Mouse (Mus musculus) urinary bladder, adult 18-20 months (tissue): ENCODE measurements at regions not wholly inside any gene's neighbourhood (a gene's known extent, or its start where the extent isn't known, plus 50 kb on each side); places are given as distances from the start of the nearest gene placed in this dataset.

Experiments
- DNase-seq, 2 experiments: peaks; one replicate each; pipeline ENCODE4 v3.0.0; 2022; ENCODE audit warnings: low spot score in 2 of 2, mixed read lengths in 2 of 2

DNA sequence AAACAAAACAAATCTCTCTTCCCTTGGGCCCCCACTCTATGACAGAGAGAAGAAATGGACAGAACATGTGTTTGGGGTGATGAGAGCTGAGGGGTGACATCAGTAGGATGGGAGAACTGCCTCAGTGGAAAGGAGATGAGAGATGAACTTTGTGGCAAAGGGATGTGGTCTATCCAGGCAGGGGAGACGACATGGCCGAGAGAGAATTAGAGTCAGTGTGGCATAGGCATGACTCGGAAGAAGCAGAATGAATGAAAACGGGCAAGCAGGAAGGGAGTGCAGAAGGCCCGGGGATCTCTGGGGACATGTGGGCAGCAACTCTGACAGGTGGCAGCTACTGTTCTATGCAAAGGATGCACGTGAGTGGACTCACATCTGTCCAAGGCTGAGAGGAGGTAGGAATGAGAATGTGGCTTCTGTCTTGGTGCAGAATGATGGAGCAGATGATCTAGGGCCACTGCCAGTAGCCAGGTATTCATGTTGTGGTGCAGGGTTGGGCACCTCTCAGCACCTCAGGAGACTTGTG, 113.4 kb downstream of the Ets2 start:
- DNase-seq, result no peak

DNA sequence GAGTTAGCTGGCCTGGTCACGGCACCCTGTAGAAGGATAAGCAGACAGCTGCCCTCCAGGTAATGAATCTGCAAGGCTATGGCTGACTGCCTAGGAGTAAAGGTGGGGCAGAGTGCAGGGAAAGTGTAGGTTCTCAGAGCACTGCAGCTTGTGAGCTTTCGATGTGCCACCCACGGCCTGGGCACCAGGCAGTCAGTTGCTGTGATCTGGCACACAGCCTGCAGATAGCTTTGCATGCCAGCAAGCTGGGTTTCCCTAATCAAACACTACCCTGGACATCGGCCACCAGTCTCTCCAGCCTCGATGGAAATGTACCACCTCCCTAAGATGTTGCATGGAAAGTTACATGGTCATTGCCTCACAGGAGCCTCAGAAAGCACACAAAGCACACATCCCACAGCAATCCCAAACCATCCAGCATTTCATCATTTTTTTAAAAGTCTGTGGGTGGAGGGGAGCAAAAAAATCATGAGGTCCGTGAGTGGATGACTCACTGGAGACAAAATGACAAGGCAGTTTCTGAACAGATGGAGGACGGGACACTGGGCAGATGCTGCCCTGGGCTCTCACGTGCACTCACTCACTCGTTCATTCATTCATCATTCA, 112.7 kb downstream of the Ets2 start:
- peak in 1 of 2 experiments; percentile 33 for DNase-seq

DNA sequence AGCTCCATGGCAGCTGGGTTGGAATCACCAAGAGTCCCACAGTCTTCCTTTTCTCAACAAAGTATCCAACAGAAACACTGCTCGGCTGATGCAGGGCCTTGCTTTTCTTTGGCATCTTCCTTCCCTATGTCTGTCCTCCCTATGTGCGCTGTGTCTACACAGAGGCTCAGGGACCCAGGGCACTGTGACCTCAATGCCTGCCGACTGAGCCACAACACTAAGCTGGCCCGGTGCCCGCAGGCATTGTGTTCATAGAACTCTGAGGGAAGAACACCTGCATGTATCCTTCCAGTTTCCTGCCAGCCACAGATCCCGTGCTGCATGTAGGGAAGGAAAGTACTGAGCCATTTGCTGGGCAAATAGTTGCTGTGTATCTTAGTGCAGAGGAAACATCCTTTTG, 109.2 kb downstream of the Ets2 start:
- DNase-seq, result no peak

DNA sequence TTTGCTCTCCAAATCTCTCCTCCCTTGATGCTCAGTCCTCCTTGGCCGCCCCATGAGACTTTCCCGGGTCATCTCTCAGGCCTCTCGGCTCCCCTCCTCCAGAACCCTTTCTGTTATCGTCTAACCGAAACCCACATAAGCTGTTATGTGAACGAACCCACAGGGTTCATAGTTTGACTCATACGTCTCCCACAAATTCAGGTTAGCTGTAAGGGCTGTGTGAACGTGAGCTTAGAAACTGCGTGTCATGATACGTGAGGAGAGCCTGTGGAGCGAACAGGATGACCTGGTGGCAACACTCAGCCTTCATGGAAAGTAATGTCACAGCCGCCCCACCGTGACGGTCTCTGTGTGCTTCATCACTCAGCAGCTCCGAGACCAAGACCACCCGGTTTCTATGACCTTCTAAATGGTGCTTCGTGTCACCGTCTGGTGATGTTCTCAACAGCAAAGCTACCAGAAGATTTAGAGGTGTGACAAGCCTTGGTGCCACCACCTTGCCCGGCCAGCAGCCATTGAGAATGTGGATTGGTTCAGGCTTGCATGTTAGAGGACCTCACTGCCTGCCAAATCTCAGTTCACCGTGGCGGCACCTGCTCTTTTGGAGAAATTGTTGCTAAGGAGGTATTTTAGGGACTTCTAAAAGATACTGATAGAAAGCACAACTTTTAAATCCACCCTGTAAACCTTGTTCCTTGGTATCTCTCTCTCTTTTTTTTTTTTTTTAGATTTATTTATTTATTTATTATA, 107.4 kb downstream of the Ets2 start:
- no peak for DNase-seq

DNA sequence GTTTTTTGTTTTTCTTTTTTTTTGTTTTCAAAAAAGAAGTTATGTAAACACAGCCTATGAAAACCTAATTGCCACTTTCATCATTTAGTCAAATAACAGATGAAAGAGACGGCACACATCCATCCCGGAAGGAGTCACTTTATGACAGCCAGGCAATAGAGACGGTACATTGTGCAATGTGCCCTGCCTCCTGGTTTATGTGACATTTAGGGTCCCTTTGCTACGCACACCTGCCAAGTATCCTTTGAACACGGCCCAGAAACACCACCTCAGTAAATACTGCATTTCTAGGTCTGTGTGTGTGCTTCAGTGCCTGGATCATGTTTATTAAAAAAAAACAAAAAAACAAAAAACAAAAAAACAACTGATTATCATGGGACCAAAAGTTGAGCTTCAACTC, 104.6 kb downstream of the Ets2 start:
- no peak for DNase-seq

DNA sequence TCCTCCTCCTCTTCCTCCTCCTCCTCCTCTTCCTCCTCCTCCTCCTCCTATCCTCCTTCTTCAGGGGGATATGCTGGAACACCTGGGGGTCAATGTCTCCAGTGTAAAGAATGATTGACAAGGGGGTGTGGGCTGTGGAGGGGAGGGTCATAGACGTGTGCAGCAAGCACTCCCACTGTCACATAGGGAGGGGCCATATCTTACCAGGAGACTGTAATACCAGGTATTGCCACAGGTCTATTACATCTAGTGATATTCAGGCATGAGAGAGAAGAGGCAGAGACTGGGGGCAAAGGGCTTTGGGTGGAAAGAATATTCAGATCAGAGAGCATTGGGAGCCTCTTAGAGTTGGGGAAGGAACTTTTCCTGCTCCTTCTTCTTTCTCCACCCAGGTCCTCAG, 102.3 kb downstream of the Ets2 start:
- DNase-seq, result no peak

DNA sequence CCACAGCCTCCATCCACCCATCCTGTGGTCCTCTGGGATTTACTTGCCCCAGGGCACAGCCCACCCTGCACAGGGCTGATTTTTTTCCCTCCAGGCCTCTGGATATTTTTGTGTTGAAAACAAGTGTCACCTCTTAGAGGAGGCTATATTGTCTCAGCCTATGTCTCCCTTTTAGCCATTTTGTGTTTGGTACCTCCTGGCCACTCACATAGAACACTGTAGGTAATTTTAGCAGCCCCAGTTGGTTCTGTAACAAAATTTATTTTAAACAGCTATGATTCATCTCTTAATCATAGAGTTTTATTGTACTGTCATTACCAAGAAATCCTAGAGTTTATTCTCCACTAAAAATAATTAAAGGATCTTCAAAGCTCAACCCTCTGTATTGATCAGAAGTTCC, 100.8 kb downstream of the Ets2 start:
- DNase-seq, result no peak

DNA sequence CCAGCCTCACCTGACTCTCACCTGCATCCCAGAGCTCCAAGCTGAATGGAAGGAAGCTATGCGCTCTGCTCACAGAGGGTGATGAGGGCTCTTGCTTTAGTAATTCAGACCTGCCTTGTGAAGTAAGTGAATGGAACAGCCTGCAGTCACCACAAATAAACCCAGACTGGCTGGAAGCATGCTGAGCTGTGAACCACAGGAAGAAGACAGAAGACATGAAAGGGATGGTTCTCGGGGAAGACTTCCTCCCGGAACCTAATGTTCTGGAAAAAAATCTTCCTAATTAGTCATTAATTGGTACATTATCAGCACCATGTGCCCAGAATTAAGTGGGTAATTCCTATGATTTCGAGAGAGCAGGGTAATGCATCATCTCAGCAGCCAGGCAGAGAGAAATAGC, 100.3 kb downstream of the Ets2 start:
- DNase-seq, result no peak

DNA sequence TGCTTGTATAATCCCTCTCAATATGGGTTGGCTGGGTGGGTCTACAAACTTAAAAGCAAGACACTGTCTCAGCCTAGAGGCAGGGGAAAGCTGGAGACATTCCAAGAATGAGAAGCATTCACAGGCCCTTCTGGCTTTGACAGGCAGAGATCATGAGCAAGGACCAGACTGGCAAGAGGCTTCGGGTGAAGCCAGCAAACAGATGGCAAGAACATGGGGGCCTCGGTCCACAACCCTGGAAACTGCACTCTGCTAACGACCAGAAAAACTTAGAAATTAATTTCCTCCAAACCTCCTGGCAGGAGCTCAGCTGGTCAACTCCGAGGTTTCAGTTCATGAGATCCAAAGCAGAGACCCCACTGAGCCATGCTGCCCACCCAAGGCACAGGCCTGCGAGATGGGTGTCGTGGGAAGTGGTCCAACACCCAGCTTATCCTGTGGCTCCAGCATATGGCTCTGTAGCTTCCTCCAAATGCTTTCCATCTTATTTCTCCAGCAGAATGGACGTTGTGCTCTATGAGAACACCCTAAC, 99.1 kb downstream of the Ets2 start:
- no peak for DNase-seq

DNA sequence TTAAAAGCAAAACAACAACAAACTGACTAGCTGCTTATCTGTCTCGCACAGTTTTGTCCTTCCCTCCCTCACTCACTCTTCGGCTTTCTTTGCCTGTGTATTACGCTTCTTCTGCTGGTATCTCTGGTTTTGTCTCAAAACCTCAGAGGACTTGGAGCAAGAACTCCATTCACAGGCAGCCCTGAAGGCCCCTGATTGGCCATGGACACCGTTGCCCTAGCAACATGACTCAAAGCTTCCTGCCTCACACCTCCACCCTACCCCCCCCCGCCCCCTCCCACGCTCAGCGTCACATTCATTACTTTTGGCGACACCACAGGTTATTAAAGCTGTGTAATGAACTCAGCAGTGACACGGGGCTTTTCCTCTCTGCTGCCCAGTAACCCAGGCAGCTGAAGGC, 96.7 kb downstream of the Ets2 start:
- DNase-seq, result no peak

DNA sequence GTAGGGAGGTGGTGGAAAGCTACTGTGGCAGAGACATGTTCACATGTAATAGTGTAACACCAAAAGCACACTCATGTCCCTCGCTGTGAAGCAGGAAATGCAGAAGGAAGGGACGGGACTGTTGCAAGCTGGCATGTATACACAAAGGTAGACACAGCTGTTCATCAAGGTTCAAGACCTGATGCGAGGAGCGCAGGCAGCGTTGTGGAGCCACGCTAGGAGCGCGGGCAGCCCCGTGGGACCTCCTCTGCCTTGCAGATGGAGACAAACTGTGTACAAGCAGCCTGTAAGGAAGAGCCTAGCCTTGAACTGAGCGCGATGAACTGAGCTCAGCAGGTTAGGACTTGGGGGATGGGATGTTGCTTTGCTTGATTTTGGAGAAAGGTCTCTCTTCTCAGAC, 96.2 kb downstream of the Ets2 start:
- DNase-seq, result no peak

DNA sequence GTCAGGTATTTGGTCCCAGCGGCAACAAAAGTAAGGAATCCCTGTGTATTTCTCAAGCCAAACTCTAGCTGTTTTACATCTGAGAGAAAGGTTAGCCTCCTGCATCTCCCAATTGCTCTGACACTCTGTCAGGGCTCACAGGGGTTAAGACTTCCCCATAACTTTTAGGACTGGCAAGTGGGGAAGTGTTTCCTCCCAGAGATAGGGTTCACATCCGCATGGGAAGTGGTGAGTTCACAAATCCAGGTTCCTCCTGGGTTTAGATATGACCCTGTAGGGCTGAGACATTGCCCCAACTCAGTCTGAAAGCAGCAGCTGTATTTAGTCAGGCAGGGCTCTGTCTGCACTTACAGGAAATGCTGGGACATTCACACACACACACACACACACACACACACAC, 95.3 kb downstream of the Ets2 start:
- no peak for DNase-seq

DNA sequence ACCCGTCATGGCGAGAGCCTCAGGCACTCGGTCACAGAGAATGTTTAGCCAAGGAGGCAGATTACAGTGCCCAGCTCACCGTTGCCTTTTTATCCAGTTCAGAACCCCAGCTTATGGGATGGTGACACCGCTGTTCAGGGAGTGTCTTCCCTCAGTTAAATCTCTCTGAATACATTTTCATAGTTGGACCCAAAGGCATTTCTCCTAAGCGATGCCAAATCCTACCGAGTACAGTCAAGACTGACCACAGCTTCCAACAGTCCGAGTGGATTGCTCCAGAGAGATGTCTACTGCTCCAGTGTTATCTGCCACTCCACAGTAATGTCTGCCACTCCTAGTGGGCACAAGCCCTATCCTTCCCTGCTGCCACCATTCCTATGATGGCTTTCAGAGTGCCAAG, 93.0 kb downstream of the Ets2 start:
- DNase-seq, result no peak

DNA sequence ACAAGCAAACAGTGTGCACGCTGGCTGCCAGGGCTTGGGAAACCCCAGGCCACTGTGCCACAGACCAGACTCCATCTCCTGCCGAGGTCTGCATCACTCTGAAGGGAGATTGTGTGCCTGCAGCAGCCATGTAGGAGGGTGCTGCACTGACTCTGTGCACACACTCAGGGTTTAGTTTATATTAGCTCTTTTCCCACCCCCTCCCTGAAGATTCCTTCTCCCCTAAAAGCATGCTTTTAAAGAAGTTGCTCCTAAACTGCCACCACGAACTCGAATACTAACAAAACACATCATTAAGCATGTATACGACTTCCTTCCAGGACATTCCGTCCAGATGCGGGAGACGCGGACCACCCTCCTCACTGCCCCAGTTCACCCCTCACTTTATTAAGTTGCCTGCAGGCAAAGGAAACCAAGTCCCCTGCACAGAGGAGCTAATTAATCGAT, 92.4 kb downstream of the Ets2 start:
- DNase-seq, result no peak

DNA sequence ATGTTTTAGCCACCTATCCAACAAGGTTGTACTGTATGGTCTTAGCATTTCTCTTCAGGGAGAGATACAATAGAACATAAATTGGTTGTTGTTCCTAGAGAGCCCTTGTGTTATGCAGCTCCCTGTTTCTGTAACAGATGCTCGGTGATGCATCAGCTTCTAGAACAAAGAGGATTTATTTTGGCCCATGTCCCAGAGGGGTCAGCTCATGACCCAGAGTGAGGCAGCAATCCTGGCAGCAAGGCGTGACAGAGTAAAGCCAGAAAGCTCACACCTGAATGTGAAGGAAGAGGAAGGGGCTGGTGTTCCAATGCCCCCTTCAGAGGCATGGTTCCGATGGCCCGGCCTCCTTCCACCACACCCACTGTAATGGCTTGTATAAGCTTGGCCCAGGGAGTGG, 88.8 kb downstream of the Ets2 start:
- no peak for DNase-seq

DNA sequence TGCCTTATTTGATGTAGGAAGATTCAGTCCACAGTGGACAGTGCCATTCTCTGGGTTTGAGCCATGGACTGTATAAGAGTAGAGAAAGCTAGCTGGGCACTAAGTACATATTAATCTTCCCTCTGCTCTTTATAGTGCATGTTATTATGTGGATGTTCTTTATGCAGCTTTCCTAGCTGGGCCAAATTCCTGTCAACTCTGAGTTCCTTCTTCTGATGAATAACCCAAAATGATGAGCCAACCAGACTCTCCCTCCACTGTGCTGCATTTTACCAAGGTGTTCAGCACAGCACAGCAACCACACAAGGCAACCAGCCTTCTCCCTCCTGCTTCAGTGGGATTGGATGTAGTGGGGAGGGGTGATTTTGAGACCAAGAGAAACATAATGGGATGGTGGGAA, 87.7 kb downstream of the Ets2 start:
- DNase-seq, result no peak

DNA sequence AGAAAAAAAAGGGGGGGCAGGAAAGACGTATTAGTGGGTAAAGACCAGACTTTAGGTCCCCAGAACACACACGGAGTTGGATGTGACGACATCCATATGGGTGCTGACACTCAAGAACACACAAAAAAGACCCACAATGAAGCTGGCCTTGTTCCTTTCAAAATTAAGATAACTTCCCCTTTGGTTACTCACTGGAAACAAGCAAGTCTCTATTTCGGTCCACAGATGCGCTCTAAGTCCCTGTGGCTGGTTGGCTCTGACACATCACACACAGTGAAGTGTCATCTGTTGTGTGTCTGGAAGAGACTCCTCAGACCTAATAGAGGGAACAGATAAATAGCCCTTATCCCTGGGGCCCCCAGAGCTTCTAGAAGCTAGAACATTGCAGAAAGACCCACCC, 79.8 kb downstream of the Ets2 start:
- no peak for DNase-seq

DNA sequence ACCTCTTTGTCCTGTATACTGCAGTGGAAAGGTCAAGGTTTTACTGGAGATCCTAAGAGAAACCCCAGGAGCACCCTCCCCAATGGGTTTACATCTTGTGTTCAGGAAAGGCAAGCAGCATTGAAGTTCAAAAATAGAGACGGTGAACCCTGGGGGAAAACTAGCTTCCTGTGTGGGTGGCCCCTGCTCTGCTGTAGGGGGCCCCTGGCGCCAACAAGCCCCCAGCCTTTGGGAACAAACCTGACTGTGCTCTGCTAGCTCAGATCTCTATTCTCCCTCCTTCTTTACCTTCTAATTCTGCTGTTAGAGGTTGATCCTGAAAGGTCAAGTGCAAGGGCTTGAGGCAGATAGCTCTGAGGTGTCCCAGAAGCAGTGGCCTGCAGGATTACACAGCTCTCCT, 78.6 kb downstream of the Ets2 start:
- no peak for DNase-seq

DNA sequence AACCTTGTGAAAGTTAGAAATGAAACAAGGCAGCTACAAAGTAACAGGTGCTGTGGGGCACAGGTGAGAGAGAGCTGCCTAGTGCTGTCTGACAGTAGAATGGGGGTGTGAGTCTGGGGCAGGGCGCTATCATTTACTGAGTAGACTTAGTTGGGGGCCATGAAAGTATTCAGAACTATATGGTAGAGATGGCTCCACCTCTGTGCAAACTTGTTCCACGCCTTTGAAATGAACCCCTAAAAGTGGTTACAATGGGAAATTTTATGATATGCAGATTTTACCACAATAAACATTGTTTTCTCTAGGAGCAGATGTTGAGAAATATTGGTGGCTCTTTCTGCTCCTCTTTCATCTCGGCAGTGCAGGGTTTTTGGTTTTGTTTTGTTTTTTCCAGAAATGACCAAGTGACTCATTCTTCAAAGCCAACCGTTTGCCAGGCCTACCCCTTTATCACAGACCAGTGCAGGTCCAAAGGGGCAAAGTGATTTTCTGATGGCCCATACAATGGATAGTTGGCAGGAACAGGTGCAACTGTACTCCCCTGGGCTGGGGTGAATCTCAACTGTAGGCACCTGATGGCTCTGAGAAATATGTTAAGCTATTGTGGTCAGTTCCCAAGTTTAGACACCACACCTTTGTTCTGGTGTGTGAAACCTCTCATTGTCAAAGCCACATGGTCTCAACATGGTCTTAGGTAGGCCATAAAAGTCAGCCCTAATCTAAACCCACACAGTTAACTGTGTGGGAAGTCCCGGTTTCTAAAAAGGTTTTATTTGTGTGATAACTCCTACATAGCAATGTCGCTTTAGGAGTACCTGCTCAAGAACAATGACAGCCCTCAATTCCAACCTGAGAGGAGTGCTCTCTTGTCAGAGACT, 77.2 kb downstream of the Ets2 start:
- DNase-seq, result no peak

DNA sequence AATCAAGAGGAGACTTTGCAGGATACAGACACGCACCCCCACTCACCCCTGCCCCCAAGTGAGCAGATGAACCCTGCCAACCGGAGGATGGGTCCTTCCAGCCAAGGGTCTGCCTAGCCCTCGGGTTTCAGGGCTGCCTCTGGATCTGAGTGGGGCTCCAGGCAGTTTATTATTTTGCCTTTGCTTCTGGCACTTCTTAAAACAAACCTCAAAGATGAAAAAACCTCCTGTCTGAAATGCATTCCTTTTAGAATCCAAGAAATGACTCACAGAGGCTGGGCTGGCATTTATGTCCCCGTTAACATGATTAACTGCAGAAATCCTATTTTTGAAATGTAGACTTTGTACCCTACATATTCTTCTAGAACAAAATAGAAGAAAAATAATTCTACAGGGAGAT, 76.3 kb downstream of the Ets2 start:
- no peak for DNase-seq

DNA sequence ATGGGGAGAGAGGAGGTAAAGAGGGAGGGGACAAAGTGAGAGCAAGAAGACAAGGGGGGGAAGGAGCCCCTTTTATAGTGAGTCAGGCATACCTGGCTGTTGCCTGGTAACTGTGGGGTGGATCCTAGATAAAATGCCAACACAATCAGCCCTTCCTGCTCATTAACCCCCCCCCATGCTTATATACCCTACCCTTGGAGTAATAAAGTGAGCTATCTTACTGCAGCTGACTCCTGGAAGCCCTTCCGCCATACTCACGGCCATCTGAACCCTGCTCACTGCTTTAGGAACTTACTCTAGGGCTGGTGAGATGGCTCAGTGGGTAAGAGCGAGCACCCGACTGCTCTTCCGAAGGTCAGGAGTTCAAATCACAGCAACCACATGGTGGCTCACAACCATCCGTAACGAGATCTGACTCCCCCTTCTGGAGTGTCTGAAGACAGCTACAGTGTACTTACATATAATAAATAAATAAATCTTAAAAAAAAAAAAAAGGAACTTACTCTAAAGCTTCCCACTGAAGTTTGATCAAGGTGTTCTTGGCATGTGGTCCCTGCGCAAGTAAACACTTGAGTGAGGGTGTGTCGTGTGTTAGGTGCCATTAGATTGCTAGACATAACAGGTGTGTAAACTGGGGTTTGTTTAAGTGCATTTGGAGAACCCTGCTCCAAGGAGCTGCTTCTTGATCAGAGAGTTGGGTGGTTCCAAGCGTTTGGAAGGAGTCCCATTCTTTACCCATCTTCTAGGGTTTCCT, 74.9 kb downstream of the Ets2 start:
- DNase-seq, result no peak

DNA sequence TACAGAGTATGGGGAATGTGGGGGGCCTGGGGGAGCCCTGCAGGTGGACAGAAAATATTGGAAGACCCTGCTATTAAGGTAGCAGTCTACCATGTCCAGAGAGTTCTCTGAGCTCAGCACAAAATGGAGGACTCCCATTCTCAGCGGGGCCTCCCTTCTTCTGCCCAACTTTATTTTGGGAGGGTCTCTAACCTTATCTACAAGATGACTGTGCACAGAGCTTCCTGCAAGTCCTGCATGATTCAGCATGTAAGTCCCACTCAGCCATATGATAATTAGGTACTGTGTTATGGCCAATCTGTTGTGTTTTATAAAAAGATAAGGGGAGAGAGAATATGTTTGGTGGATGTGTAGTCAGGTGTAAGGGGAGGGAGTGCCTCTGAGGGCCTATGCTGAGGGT, 74.1 kb downstream of the Ets2 start:
- no peak for DNase-seq
